8 mouse cellular contexts compared by ENCODE assay signal in the genomic region with DNA sequence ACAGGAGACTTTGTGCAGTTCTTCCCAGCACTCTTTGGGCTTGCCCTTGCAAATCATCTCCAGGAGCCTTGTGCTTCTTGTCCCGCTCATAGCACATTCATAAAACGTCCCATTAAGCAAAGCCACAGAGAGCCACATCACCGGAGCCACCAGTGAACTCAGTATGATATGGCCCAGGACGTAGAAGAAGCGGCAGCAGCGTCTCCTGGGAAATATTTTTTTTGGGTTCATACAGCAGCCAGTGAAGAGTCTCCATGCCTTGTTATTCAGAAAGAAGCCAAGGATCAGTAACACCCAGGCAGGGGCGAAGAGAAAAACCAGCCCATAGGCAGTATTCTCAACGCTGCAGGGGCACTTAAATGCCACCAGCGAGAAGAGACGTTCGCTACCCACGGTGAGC. TPM values are rescaled to one million over a fixed set of nuclear protein-coding genes. Genes with fewer than 3 reads are reported as not detected.
DNase-seq lines count a peak whose midpoint lies in the region; ATAC-seq lines count a peak whose summit lies in the region.

No protein-coding gene starts in this region.

- peak; percentile 1 for DNase-seq in cerebellum, adult 11 months
- DNase-seq in cerebellum, adult 18-20 months, result no peak
- DNase-seq in embryo, embryonic 10.5 days (ENCODE audit: low spot score), result no peak

- WGBS in limb, embryonic 13.5 days, result 62% methylated on average over 12 of the region's 12 CpGs
- 58% methylated on average over 12 of the region's 12 CpGs for WGBS in stomach, embryonic 14.5 days

- peak overlapping the region; percentile 53 for H3K4me2 ChIP-seq in limb, embryonic 13.5 days (replicated peaks)
- peak overlapping the region; percentile 35 for H3K4me2 ChIP-seq in stomach, embryonic 14.5 days (replicated peaks; ENCODE audit: low read depth, low read length)

- no peaks in the 10 kb centered on the region for H3K9me3 ChIP-seq in megakaryocyte, embryonic 14.5 days
- no peaks in the 10 kb centered on the region for H3K9me3 ChIP-seq in limb, embryonic 13.5 days
- no peaks in the 10 kb centered on the region for H3K9me3 ChIP-seq in stomach, embryonic 14.5 days (ENCODE audit: control insufficient read depth, low read depth, low read length)

- peak overlapping the region; percentile 48 for H3K9ac ChIP-seq in limb, embryonic 13.5 days
- H3K9ac ChIP-seq in stomach, embryonic 14.5 days (replicated peaks; ENCODE audit: low read depth, low read length), result no peak overlapping the region; the same call in 1 of the 2 replicates

- peaks cover 11% of the 10 kb centered on the region for H3K4me1 ChIP-seq in megakaryocyte, embryonic 14.5 days
- no peaks in the 10 kb centered on the region for H3K4me1 ChIP-seq in limb, embryonic 13.5 days
- no peaks in the 10 kb centered on the region for H3K4me1 ChIP-seq in stomach, embryonic 14.5 days (ENCODE audit: control insufficient read depth, insufficient read depth, low read length)

- no peaks in the 10 kb centered on the region for H3K36me3 ChIP-seq in megakaryocyte, embryonic 14.5 days (replicated peaks; ENCODE audit: low read length)
- H3K36me3 ChIP-seq in limb, embryonic 13.5 days, result no peaks in the 10 kb centered on the region
- no peaks in the 10 kb centered on the region for H3K36me3 ChIP-seq in stomach, embryonic 14.5 days (ENCODE audit: control insufficient read depth, insufficient read depth, low read length)

- H3K27ac ChIP-seq in limb, embryonic 13.5 days, result no peak overlapping the region
- no peak overlapping the region for H3K27ac ChIP-seq in stomach, embryonic 14.5 days (ENCODE audit: low read length)

- peak overlapping the region; percentile 83 for H3K4me3 ChIP-seq in megakaryocyte, embryonic 14.5 days (replicated peaks)
- peak overlapping the region; percentile 27 for H3K4me3 ChIP-seq in limb, embryonic 13.5 days
- peak overlapping the region; percentile 14 for H3K4me3 ChIP-seq in stomach, embryonic 14.5 days (ENCODE audit: low read depth, low read length)

- no peak for ATAC-seq in megakaryocyte, adult 5-6 weeks (ENCODE audit: poor library complexity, severe bottlenecking)
- ATAC-seq in limb, embryonic 13.5 days (ENCODE audit: low FRiP score, low read depth), result peak; percentile 19; the same call in 1 of the 2 replicates
- ATAC-seq in stomach, embryonic 14.5 days (ENCODE audit: insufficient number of reproducible peaks, insufficient read depth, low FRiP score, low read depth), result no peak
- ATAC-seq in inflammation-experienced regulatory T-cells, adult 6 months, result no peak

- H3K27me3 ChIP-seq in megakaryocyte, embryonic 14.5 days (replicated peaks), result peaks cover 7% of the 10 kb centered on the region
- no peaks in the 10 kb centered on the region for H3K27me3 ChIP-seq in limb, embryonic 13.5 days
- H3K27me3 ChIP-seq in stomach, embryonic 14.5 days (ENCODE audit: control insufficient read depth, insufficient read depth, low read length), result no peaks in the 10 kb centered on the region

RNA-seq across cellular contexts. Expression of a gene that starts 0.4 kb away (rescaled TPM):
- not detected in 2 replicates for polyA plus RNA-seq in megakaryocyte, embryonic 14.5 days (2012; ENCODE audit: insufficient read depth, low replicate concordance)
- total RNA-seq in megakaryocyte, adult 5-6 weeks (2015), result not detected in 2 replicates
- not detected in 2 replicates for total RNA-seq in megakaryocyte, adult 5-6 weeks (2017)
- polyA plus RNA-seq in limb, embryonic 13.5 days (2015; fragmentation: Nextera tagmentation; extraction: Ambion mirVana), result 0.45 and 0.51 TPM in 2 replicates
- polyA plus RNA-seq in stomach, embryonic 14.5 days (2014; fragmentation: Nextera tagmentation; extraction: Ambion mirVana), result 0.76 and 0.95 TPM in 2 replicates
- not detected for polyA plus RNA-seq in inflammation-experienced regulatory T-cells, adult 6 months (2017; shearing (Covaris generic))

RNA-seq across cellular contexts. Expression of a gene that starts 31.8 kb away (rescaled TPM):
- polyA plus RNA-seq in megakaryocyte, embryonic 14.5 days (2012; ENCODE audit: insufficient read depth, low replicate concordance), result 2.8 and 3.0 TPM in 2 replicates
- total RNA-seq in megakaryocyte, adult 5-6 weeks (2015), result 3.9 and 9.1 TPM in 2 replicates
- 3.0 and 4.7 TPM in 2 replicates for total RNA-seq in megakaryocyte, adult 5-6 weeks (2017)
- polyA plus RNA-seq in limb, embryonic 13.5 days (2015; fragmentation: Nextera tagmentation; extraction: Ambion mirVana), result 1.0 and 1.3 TPM in 2 replicates
- polyA plus RNA-seq in stomach, embryonic 14.5 days (2014; fragmentation: Nextera tagmentation; extraction: Ambion mirVana), result 1.1 and 2.3 TPM in 2 replicates
- polyA plus RNA-seq in inflammation-experienced regulatory T-cells, adult 6 months (2017; shearing (Covaris generic)), result 10 to 100 TPM; 30.6 to 42.2 (median 39.7) TPM

RNA-seq across cellular contexts. Expression of a gene that starts 51.9 kb away (rescaled TPM):
- not detected in 2 replicates for polyA plus RNA-seq in megakaryocyte, embryonic 14.5 days (2012; ENCODE audit: insufficient read depth, low replicate concordance)
- not detected in 2 replicates for total RNA-seq in megakaryocyte, adult 5-6 weeks (2015)
- not detected in 2 replicates for total RNA-seq in megakaryocyte, adult 5-6 weeks (2017)
- 0.06 TPM in 1 of 2 replicates, not detected in the other for polyA plus RNA-seq in limb, embryonic 13.5 days (2015; fragmentation: Nextera tagmentation; extraction: Ambion mirVana)
- not detected in 2 replicates for polyA plus RNA-seq in stomach, embryonic 14.5 days (2014; fragmentation: Nextera tagmentation; extraction: Ambion mirVana)
- not detected for polyA plus RNA-seq in inflammation-experienced regulatory T-cells, adult 6 months (2017; shearing (Covaris generic))

RNA-seq across cellular contexts. Expression of a gene that starts 58.6 kb away (rescaled TPM):
- polyA plus RNA-seq in megakaryocyte, embryonic 14.5 days (2012; ENCODE audit: insufficient read depth, low replicate concordance), result not detected in 2 replicates
- not detected in 2 replicates for total RNA-seq in megakaryocyte, adult 5-6 weeks (2015)
- not detected in 2 replicates for total RNA-seq in megakaryocyte, adult 5-6 weeks (2017)
- polyA plus RNA-seq in limb, embryonic 13.5 days (2015; fragmentation: Nextera tagmentation; extraction: Ambion mirVana), result not detected in 2 replicates
- polyA plus RNA-seq in stomach, embryonic 14.5 days (2014; fragmentation: Nextera tagmentation; extraction: Ambion mirVana), result not detected in 2 replicates
- not detected for polyA plus RNA-seq in inflammation-experienced regulatory T-cells, adult 6 months (2017; shearing (Covaris generic))

Comparison
In these comparisons a context has a peak if more than half of its experiments do, and no peak if none do; other contexts are left out.
1. H3K4me3 ChIP-seq: peak in every context shown above with its lines; median percentile 83 in megakaryocyte, embryonic 14.5 days; 27 in limb, embryonic 13.5 days; 14 in stomach, embryonic 14.5 days.